Mouse (Mus musculus): Measurements from ENCODE around the gene Samhd1. TPM values are rescaled to one million over a fixed set of nuclear protein-coding genes. Genes with fewer than 3 reads are reported as not detected.
A peak's percentile ranks its signal among the peaks of the same experiment; 100 is the strongest.

Samhd1 gene
- total and polyA plus RNA-seq, 2 experiments from 2014 or later: 13.0 to 22.6 TPM

DNA sequence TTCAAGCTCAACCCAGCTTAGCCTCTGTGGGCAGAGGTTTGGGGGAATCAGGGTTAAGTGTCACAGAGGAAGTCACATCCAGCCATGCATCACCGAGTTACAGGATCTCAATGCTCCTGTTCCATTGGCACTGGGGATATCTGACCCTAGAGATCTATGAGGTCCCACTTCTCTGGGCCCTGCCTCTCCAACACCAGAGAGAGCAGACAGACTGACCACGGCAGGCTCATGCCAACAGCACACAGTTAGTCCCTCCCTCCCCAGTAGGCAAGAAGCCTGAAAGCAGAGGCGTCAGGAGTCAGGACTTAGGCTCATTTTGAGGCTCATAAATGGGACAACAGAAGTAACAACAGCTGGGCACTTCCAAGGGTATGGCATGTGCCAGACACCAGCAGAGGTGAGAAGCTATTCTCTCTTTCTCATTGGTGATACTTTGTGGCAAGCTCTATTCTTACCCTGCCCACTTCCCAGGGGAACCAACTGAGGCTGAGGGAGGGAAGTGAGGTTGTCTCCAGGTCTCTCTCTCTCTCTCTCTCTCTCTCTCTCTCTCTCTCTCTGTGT lies 65.2 kb downstream of the Samhd1 start:
- Histone ChIP-seq H3K4me3 (ENCODE audit: low read depth, low read length) (no peak overlapping the region), H3K4me2 (ENCODE audit: low read depth, low read length) (peak overlapping the region; percentile 32; the same call in 1 of the 2 replicates), H3K36me3 (replicated peaks; ENCODE audit: control insufficient read depth, insufficient read depth, low read length) (peaks cover 6% of the 10 kb centered on the region; the same call in 1 of the 2 replicates), H3K9ac (replicated peaks; ENCODE audit: low read depth, low read length) (peak overlapping the region; percentile 36; the same call in 1 of the 2 replicates), H3K27ac (ENCODE audit: low read depth) (peak overlapping the region; percentile 89), H3K9me3 (replicated peaks; ENCODE audit: control insufficient read depth, low read length) (no peaks in the 10 kb centered on the region), H3K27me3 (ENCODE audit: control insufficient read depth, insufficient read depth, low read length) (no peaks in the 10 kb centered on the region), H3K4me1 (ENCODE audit: control insufficient read depth, insufficient read depth) (peaks cover 90% of the 10 kb centered on the region)
- no peak for DNase-seq (ENCODE audit: low spot score)
- WGBS: 6% methylated on average over 3 of the region's 3 CpGs
- no peak for ATAC-seq (ENCODE audit: insufficient read depth, low read depth)
- no peak for TF ChIP-seq CTCF (IDR thresholded peaks at IDR 0.05; ENCODE audit: low read depth)
- TF ChIP-seq EP300 (IDR thresholded peaks at IDR 0.05; ENCODE audit: low read depth): no peak

DNA sequence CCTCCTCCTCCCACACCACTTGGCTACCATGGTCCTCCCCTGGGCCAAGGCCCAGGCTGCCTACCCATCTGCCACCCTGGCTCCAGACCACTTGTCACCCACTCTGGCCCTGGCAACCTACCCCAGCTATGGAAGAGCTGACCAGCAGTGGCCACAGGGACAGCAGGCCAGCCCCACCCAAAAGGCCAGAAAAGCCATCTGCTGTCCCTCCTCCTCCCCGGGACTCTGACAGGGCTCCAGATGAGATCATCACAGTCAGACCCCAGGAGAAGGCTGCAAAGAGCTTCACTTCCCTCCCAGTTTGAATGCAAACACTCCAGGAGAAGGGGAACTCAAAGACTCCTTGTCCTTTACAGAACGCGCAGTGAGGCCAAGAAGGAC lies 65.7 kb downstream of the Samhd1 start:
- peak overlapping the region; percentile 26; the same call in 1 of the 2 replicates for H3K4me2 ChIP-seq (ENCODE audit: low read depth, low read length)
- no peak overlapping the region for H3K4me3 ChIP-seq (ENCODE audit: low read depth, low read length)
- H3K27ac ChIP-seq (ENCODE audit: low read depth): peak overlapping the region; percentile 89
- DNase-seq (ENCODE audit: low spot score) (peak; percentile 62), ATAC-seq (ENCODE audit: insufficient read depth, low read depth) (no peak)
- peak overlapping the region; percentile 36; the same call in 1 of the 2 replicates for H3K9ac ChIP-seq (replicated peaks; ENCODE audit: low read depth, low read length)
- H3K4me1 ChIP-seq (ENCODE audit: control insufficient read depth, insufficient read depth): peaks cover 91% of the 10 kb centered on the region
- H3K36me3 ChIP-seq (replicated peaks; ENCODE audit: control insufficient read depth, insufficient read depth, low read length): peaks cover 6% of the 10 kb centered on the region; the same call in 1 of the 2 replicates
- TF ChIP-seq CTCF (IDR thresholded peaks at IDR 0.05; ENCODE audit: low read depth): no peak
- no peak for TF ChIP-seq EP300 (IDR thresholded peaks at IDR 0.05; ENCODE audit: low read depth)
- no peaks in the 10 kb centered on the region for H3K9me3 ChIP-seq (replicated peaks; ENCODE audit: control insufficient read depth, low read length)
- no peaks in the 10 kb centered on the region for H3K27me3 ChIP-seq (ENCODE audit: control insufficient read depth, insufficient read depth, low read length)
- 43% methylated on average over 3 of the region's 3 CpGs for WGBS

DNA sequence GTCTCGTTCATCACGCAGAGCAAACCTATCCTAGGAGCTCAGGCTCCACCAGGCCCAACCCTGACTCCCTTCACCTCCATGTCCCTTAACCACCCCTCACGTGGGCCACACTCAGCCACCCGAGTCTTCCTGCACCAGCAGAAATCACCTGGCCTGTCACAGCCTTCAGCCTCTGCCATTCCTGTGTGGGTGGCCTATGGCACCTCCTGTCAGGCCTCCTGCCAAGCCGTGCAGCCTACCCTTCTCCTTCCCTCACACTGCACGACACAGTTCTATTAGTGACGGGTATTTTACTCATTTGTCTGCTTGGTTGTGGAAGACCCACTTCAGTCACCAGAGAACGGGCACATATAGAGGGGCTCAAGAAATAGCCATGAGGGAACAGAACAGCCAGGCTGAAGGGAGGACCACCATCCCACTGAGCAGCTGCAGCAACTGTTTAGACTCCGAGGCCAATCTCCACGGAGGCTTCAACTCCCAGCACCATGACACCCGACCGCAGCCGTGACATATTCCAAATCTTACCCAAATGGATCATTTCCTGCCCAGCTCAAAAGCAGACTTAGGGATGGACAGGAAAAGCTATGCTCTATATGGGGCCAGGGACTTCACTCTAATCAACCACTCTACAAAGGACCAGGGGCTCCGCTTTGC lies 66.2 kb downstream of the Samhd1 start:
- H3K4me3 ChIP-seq (ENCODE audit: low read depth, low read length): no peak overlapping the region
- peaks cover 91% of the 10 kb centered on the region for H3K4me1 ChIP-seq (ENCODE audit: control insufficient read depth, insufficient read depth)
- 48% methylated on average over 14 of the region's 14 CpGs for WGBS
- DNase-seq (ENCODE audit: low spot score) (no peak), ATAC-seq (ENCODE audit: insufficient read depth, low read depth) (no peak)
- H3K9me3 ChIP-seq (replicated peaks; ENCODE audit: control insufficient read depth, low read length): no peaks in the 10 kb centered on the region
- H3K4me2 ChIP-seq (ENCODE audit: low read depth, low read length): peak overlapping the region; percentile 26; the same call in 1 of the 2 replicates
- H3K27ac ChIP-seq (ENCODE audit: low read depth): peak overlapping the region; percentile 89
- H3K36me3 ChIP-seq (replicated peaks; ENCODE audit: control insufficient read depth, insufficient read depth, low read length): peaks cover 6% of the 10 kb centered on the region; the same call in 1 of the 2 replicates
- H3K9ac ChIP-seq (replicated peaks; ENCODE audit: low read depth, low read length): peak overlapping the region; percentile 36; the same call in 1 of the 2 replicates
- TF ChIP-seq CTCF (IDR thresholded peaks at IDR 0.05; ENCODE audit: low read depth) (no peak), EP300 (IDR thresholded peaks at IDR 0.05; ENCODE audit: low read depth) (no peak)
- no peaks in the 10 kb centered on the region for H3K27me3 ChIP-seq (ENCODE audit: control insufficient read depth, insufficient read depth, low read length)

DNA sequence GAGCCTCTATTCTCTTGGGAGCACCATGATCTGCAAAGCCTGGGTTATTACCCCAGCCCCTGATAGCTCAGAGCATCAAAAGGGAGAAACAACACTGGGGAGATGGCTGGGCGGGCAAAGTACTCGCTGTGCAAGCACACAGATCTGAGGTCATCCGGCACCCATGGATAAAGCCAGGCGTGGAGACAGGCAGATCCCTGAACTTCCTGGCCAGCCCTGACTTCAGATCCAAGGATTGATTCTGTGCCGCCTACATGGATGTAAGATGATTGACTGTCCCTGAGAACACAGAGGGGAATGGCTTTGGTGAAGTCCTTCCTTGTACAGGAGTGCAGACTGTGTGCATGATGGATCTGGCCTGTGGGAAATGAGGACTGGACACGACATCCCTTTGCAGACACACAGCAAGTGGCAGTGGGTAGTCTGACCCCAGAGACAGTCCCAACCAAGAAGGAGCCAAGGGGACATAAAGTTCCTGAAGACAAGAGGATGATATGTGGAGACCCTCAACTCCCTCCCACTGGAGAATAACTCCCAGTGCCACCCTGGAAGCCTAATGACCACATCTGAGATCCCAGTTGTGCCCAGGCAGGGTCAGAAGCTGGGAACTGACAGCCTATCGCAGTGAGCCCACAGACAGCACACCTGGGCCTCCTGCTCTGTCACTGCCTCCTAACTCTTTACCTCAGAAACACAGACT lies 68.2 kb downstream of the Samhd1 start:
- Histone ChIP-seq H3K4me1 (ENCODE audit: control insufficient read depth, insufficient read depth) (peaks cover 84% of the 10 kb centered on the region), H3K9me3 (replicated peaks; ENCODE audit: control insufficient read depth, low read length) (no peaks in the 10 kb centered on the region), H3K36me3 (replicated peaks; ENCODE audit: control insufficient read depth, insufficient read depth, low read length) (no peaks in the 10 kb centered on the region), H3K9ac (replicated peaks; ENCODE audit: low read depth, low read length) (no peak overlapping the region), H3K4me2 (ENCODE audit: low read depth, low read length) (no peak overlapping the region), H3K4me3 (ENCODE audit: low read depth, low read length) (no peak overlapping the region), H3K27me3 (ENCODE audit: control insufficient read depth, insufficient read depth, low read length) (no peaks in the 10 kb centered on the region), H3K27ac (ENCODE audit: low read depth) (peak overlapping the region; percentile 91)
- ATAC-seq (ENCODE audit: insufficient read depth, low read depth): no peak
- DNase-seq (ENCODE audit: low spot score): no peak
- 73% methylated on average over 7 of the region's 7 CpGs for WGBS
- TF ChIP-seq CTCF (IDR thresholded peaks at IDR 0.05; ENCODE audit: low read depth): no peak
- no peak for TF ChIP-seq EP300 (IDR thresholded peaks at IDR 0.05; ENCODE audit: low read depth)

DNA sequence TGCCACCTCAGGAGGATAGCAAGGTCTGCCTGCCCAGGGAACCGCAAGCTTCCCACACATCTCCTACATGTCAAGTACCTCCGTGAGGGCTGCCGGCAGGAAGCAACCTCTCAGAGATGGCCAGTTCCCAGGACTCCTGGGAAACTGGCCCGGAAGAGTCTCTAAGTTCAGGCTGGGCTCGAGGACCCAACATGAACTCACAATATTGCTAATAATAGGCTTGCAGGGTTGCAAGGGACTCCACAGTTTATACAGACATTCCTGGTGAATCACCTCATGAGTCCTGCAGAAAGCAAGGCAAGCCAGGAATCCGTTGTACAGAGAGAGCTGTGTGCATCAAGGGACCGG lies 69.2 kb downstream of the Samhd1 start:
- DNase-seq (ENCODE audit: low spot score) (peak; percentile 82), ATAC-seq (ENCODE audit: insufficient read depth, low read depth) (peak; percentile 56)
- Histone ChIP-seq H3K27me3 (ENCODE audit: control insufficient read depth, insufficient read depth, low read length) (no peaks in the 10 kb centered on the region), H3K36me3 (replicated peaks; ENCODE audit: control insufficient read depth, insufficient read depth, low read length) (no peaks in the 10 kb centered on the region; the same call in 1 of the 2 replicates), H3K9me3 (replicated peaks; ENCODE audit: control insufficient read depth, low read length) (no peaks in the 10 kb centered on the region), H3K9ac (replicated peaks; ENCODE audit: low read depth, low read length) (no peak overlapping the region), H3K4me1 (ENCODE audit: control insufficient read depth, insufficient read depth) (peaks cover 74% of the 10 kb centered on the region), H3K4me3 (ENCODE audit: low read depth, low read length) (no peak overlapping the region), H3K4me2 (ENCODE audit: low read depth, low read length) (peak overlapping the region; percentile 26), H3K27ac (ENCODE audit: low read depth) (peak overlapping the region; percentile 91)
- WGBS: 2% methylated on average over 7 of the region's 7 CpGs
- TF ChIP-seq EP300 (IDR thresholded peaks at IDR 0.05; ENCODE audit: low read depth) (0 out of 2 replicates have a peak, but pooled peaks have one; percentile 23), CTCF (IDR thresholded peaks at IDR 0.05; ENCODE audit: low read depth) (no peak)

Measured in heart, postnatal 0 days (tissue).